Mouse (Mus musculus) forebrain, embryonic 11.5 days (tissue): Measurements from ENCODE around the gene Mrps35. TPM values are rescaled to one million over a fixed set of nuclear protein-coding genes. Genes with fewer than 3 reads are reported as not detected.

Source experiments
- ATAC-seq: fragments of 200-750 bp; cut with Nextera tagmentation; replicated peaks from 2 replicates; pipeline ENCODE4 v1.8.0; 2017; ENCODE audit warnings: moderate TSS enrichment; ENCODE audit not compliant: low FRiP score
- DNase-seq: peaks from one replicate; pipeline ENCODE4 v3.0.0-alpha.2; 2017; ENCODE audit warnings: low spot score
- H3K27ac ChIP-seq: fragments of 300-500 bp; sonication (generic); 2 replicates; pipeline ENCODE4 v1.5.1; 2014; ENCODE audit warnings: low read depth, low read length
- H3K27me3 ChIP-seq: fragments of 300-500 bp; sonication (generic); 2 replicates; pipeline ENCODE4 v1.6.1; 2014; ENCODE audit warnings: mild to moderate bottlenecking, low read length, mixed read lengths; ENCODE audit not compliant: control insufficient read depth, insufficient read depth
- H3K36me3 ChIP-seq: fragments of 300-500 bp; sonication (generic); 2 replicates; pipeline ENCODE4 v1.6.1; 2014; ENCODE audit warnings: mild to moderate bottlenecking, low read length, moderate library complexity, mixed read lengths; ENCODE audit not compliant: control insufficient read depth, insufficient read depth
- H3K4me1 ChIP-seq: fragments of 300-500 bp; sonication (generic); replicated peaks from 2 replicates; pipeline ENCODE4 v1.6.1; 2014; ENCODE audit warnings: low read length, mixed read lengths; ENCODE audit not compliant: control insufficient read depth, insufficient read depth
- H3K4me2 ChIP-seq: fragments of 300-500 bp; sonication (generic); 2 replicates; pipeline ENCODE4 v1.6.1; 2014; ENCODE audit warnings: low read depth, mild to moderate bottlenecking, low read length, moderate library complexity, mixed read lengths; ENCODE audit not compliant: severe bottlenecking
- H3K4me3 ChIP-seq: fragments of 300-500 bp; sonication (generic); 2 replicates; pipeline ENCODE4 v1.5.1; 2014; ENCODE audit warnings: low read depth, low read length
- H3K9ac ChIP-seq: fragments of 300-500 bp; sonication (generic); 2 replicates; pipeline ENCODE4 v1.6.1; 2014; ENCODE audit warnings: low read length
- H3K9me3 ChIP-seq: fragments of 300-500 bp; sonication (generic); 2 replicates; pipeline ENCODE4 v1.6.1; 2016; ENCODE audit warnings: low read length, mixed read lengths; ENCODE audit not compliant: control insufficient read depth
- WGBS: fragments of 180-500 bp; shearing (Covaris S2); extraction: QIAGEN DNeasy Blood & Tissue Kit; methylation state at CpG from one replicate; pipeline ENCODE4 v1.1.7; 2014; 5-methylcytosine and 5-hydroxymethylcytosine counted together
- polyA plus RNA-seq: library from polyadenylated mRNA; unstranded; fragments of >200 nt; fragmentation: Nextera tagmentation; extraction: Ambion mirVana; gene quantifications from 2 replicates; pipeline ENCODE4 v1.2.1, GENCODE M21; 2014

Gene Mrps35
- polyA plus RNA-seq, 1 experiment from 2014 or later, result 104 TPM

- Histone ChIP-seq H3K4me3 (no peak overlapping the region), H3K4me1 (no peaks in the 10 kb centered on the region), H3K27me3 (no peaks in the 10 kb centered on the region), H3K4me2 (no peak overlapping the region), H3K36me3 (no peaks in the 10 kb centered on the region), H3K27ac (no peak overlapping the region), H3K9me3 (no peaks in the 10 kb centered on the region), H3K9ac (no peak overlapping the region)
- DNase-seq (peak; percentile 81), ATAC-seq (0 out of 2 replicates have a peak, but pooled peaks have one; percentile 42)
- 57% methylated on average over 3 of the region's 3 CpGs for WGBS
Observed at GRCm38 (mm10) chr6:147008148-147008547, 34.4 kb upstream of the Mrps35 start.

DNA sequence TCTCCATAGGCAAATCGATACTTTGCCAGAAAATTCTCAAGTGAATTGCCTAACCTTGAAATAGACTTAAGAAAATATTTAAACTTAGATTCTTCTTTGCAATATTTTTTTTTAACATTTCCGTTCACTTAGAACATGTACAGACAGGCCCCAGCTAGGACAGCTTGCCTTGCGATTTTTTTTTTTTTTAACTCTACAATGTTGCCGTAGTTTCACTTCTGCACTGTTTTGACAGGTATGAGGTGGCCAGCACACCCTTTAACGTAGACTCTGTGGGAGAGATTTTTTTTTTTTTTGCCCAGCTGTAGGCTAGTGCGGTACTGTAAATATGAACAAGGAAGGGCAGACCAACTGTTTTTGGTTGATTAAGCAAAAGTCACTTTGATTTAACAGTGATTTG lies 32.2 kb upstream of the Mrps35 start:
- Histone ChIP-seq H3K4me1 (no peaks in the 10 kb centered on the region), H3K36me3 (no peaks in the 10 kb centered on the region; the same call in 1 of the 2 replicates), H3K27me3 (no peaks in the 10 kb centered on the region), H3K9ac (no peak overlapping the region), H3K4me3 (no peak overlapping the region), H3K27ac (no peak overlapping the region), H3K9me3 (no peaks in the 10 kb centered on the region), H3K4me2 (no peak overlapping the region)
- ATAC-seq, result no peak
- DNase-seq, result no peak
- 92% methylated on average over 6 of the region's 6 CpGs for WGBS

- WGBS, result 91% methylated on average over 15 of the region's 15 CpGs
- DNase-seq, result no peak
- Histone ChIP-seq H3K27ac (no peak overlapping the region), H3K4me2 (no peak overlapping the region), H3K9ac (no peak overlapping the region), H3K36me3 (no peaks in the 10 kb centered on the region; the same call in 1 of the 2 replicates), H3K9me3 (no peaks in the 10 kb centered on the region), H3K4me1 (no peaks in the 10 kb centered on the region), H3K4me3 (no peak overlapping the region), H3K27me3 (no peaks in the 10 kb centered on the region)
- no peak for ATAC-seq
Observed at GRCm38 (mm10) chr6:147010811-147011520, 31.6 kb upstream of the Mrps35 start.

DNA sequence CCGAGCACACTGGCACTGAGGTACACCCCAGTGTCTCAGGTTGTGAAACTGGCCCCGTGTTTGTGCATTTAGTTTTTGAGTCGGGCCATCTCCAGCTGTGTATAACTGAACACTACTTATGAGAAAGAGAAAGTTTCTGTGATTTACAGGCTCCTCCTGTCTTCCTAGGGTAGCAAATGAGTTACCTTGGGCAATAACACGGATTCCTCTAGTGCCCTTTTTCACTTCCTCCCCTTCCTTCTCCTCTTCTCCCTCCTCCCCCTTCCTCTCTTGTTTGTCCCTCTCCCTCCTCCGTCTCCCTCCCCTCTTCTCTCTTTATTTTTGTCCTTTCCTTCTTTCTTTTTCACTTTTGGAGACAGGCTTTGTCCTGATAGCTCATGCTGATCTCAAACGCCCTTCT lies 31.0 kb upstream of the Mrps35 start:
- Histone ChIP-seq H3K4me2 (no peak overlapping the region), H3K4me1 (no peaks in the 10 kb centered on the region), H3K9ac (no peak overlapping the region), H3K36me3 (no peaks in the 10 kb centered on the region; the same call in 1 of the 2 replicates), H3K27ac (no peak overlapping the region), H3K9me3 (no peaks in the 10 kb centered on the region), H3K4me3 (no peak overlapping the region), H3K27me3 (no peaks in the 10 kb centered on the region)
- ATAC-seq, result no peak
- DNase-seq, result no peak
- WGBS, result 71% methylated on average over 6 of the region's 6 CpGs

DNA sequence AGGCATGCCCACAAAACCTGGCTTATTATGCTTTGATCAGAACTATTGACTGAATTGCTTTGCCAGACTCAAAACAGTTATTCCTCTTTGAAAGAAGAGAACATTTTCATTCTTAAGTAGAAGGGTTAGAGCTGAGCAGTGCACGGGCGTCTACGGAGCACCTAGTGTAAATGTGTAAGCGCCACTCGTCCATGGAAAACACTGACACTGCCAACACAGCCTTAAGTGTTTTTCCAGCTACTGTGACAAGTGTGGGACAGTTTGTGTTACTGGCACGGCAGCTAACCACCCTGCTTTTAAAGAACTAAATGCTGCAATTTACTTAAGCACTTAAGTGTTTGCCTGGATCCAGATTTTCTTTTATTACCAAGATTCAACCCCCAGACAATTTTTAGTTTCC lies 30.6 kb upstream of the Mrps35 start:
- H3K4me1 ChIP-seq, result no peaks in the 10 kb centered on the region
- H3K9ac ChIP-seq, result no peak overlapping the region
- 85% methylated on average over 6 of the region's 6 CpGs for WGBS
- no peaks in the 10 kb centered on the region for H3K27me3 ChIP-seq
- H3K4me3 ChIP-seq, result no peak overlapping the region
- no peak overlapping the region for H3K27ac ChIP-seq
- no peak overlapping the region for H3K4me2 ChIP-seq
- no peaks in the 10 kb centered on the region; the same call in 1 of the 2 replicates for H3K36me3 ChIP-seq
- no peaks in the 10 kb centered on the region for H3K9me3 ChIP-seq
- DNase-seq, result no peak
- ATAC-seq, result no peak

DNA sequence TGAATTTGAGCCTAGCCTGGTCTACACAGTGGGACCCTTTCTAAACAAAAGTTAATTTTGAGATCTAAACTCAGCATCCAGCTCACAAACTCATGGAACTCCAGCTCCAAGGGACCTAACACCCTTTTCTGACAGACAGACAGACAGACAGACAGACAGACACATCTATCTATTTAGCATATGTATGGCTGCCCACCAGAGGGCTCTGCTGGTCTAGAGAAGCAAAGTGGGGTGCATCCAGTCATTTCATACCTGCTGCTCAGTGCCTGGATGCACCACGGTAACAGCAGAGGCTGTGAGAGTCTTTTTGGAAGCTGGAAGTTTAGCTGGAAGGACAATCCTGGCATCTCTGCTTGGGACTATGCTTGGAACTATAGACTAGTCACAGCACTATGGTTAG lies 29.0 kb upstream of the Mrps35 start:
- Histone ChIP-seq H3K27ac (no peak overlapping the region), H3K36me3 (no peaks in the 10 kb centered on the region; the same call in 1 of the 2 replicates), H3K4me1 (no peaks in the 10 kb centered on the region)

GRCm38 (mm10) chr6:147017906-147018305 lies 24.7 kb upstream of the Mrps35 start:
- ATAC-seq (no peak), DNase-seq (no peak)
- no peaks in the 10 kb centered on the region for H3K4me1 ChIP-seq
- WGBS, result 85% methylated on average over 4 of the region's 4 CpGs
- H3K9ac ChIP-seq, result no peak overlapping the region
- no peak overlapping the region for H3K27ac ChIP-seq
- no peak overlapping the region for H3K4me2 ChIP-seq
- H3K4me3 ChIP-seq, result no peak overlapping the region
- no peaks in the 10 kb centered on the region for H3K9me3 ChIP-seq
- no peaks in the 10 kb centered on the region for H3K27me3 ChIP-seq
- no peaks in the 10 kb centered on the region; the same call in 1 of the 2 replicates for H3K36me3 ChIP-seq

More for the DNA sequence above, 29.0 kb upstream of the Mrps35 start:
- Histone ChIP-seq H3K4me2 (no peak overlapping the region), H3K9ac (no peak overlapping the region), H3K27me3 (no peaks in the 10 kb centered on the region), H3K4me3 (no peak overlapping the region), H3K9me3 (no peaks in the 10 kb centered on the region)
- 82% methylated on average over 1 of the region's 1 CpGs for WGBS
- no peak for ATAC-seq
- no peak for DNase-seq

DNA sequence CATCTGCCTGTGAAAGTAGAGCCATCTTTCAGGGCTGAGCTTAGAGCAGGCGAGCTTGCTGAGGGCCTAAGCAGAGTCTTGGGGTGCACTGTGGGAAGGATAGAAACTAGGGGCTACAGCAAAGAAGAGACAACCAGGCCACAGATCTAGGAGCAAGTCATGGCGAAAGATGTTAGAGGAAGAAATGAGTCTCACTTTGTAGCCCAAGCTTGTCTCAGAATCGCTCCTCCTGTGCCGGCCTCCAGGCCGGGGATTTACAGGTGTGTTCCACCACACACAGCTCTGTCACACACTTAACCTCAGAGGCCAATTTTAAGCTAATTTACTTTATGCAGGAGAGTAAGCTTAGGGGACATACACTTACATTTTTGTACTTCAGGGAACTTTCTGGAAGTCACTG lies 24.2 kb upstream of the Mrps35 start:
- Histone ChIP-seq H3K27ac (no peak overlapping the region), H3K9ac (no peak overlapping the region), H3K4me1 (no peaks in the 10 kb centered on the region), H3K4me3 (no peak overlapping the region), H3K27me3 (no peaks in the 10 kb centered on the region), H3K36me3 (no peaks in the 10 kb centered on the region; the same call in 1 of the 2 replicates), H3K9me3 (no peaks in the 10 kb centered on the region), H3K4me2 (no peak overlapping the region)
- DNase-seq (no peak), ATAC-seq (no peak)
- 94% methylated on average over 5 of the region's 5 CpGs for WGBS

DNA sequence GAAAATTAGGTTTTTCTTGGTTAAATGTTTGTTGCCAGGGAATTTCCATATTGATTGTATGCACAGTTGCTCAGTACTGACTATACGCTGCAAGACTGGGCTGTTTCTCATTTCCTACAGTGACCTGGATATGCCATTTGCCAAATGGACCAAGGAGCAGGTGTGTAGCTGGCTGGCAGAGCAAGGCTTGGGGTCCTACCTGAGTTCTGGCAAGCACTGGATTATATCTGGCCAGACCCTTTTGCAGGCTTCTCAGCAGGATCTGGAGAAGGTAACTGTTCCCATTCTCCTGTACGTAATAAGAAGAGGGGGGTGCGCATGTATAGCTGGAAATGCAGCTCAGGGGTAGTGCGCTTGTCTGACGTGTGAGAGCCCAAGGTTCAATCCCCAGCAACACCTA lies 21.4 kb upstream of the Mrps35 start:
- Histone ChIP-seq H3K4me2 (no peak overlapping the region), H3K4me1 (no peaks in the 10 kb centered on the region), H3K36me3 (no peaks in the 10 kb centered on the region), H3K4me3 (no peak overlapping the region), H3K9me3 (no peaks in the 10 kb centered on the region), H3K27ac (no peak overlapping the region), H3K27me3 (no peaks in the 10 kb centered on the region), H3K9ac (no peak overlapping the region)
- DNase-seq (no peak), ATAC-seq (no peak)
- 95% methylated on average over 5 of the region's 5 CpGs for WGBS
